Mouse (Mus musculus) embryonic facial prominence, embryonic 14.5 days (tissue): ENCODE measurements around the gene Slc17a5. TPM values are rescaled to one million over a fixed set of nuclear protein-coding genes. Genes with fewer than 3 reads are reported as not detected.
A peak's percentile ranks its signal among the peaks of the same experiment; 100 is the strongest.

Source experiments
- ATAC-seq: fragments of 200-750 bp; cut with Nextera tagmentation; 2 replicates; pipeline ENCODE4 v1.8.0; 2017; ENCODE audit warnings: low read depth, moderate number of reproducible peaks, moderate TSS enrichment
- DNase-seq: peaks from one replicate; pipeline ENCODE4 v3.0.0-alpha.2; 2015; ENCODE audit warnings: low spot score
- H3K27ac ChIP-seq: fragments of 300-500 bp; sonication (generic); replicated peaks from 2 replicates; pipeline ENCODE4 v1.5.1; 2014; ENCODE audit warnings: low read depth, mild to moderate bottlenecking, low read length, moderate library complexity
- H3K27me3 ChIP-seq: fragments of 300-500 bp; sonication (generic); replicated peaks from 2 replicates; pipeline ENCODE4 v1.6.1; 2014; ENCODE audit warnings: low read length; ENCODE audit not compliant: control insufficient read depth, insufficient read depth
- H3K36me3 ChIP-seq: fragments of 300-500 bp; sonication (generic); 2 replicates; pipeline ENCODE4 v1.6.1; 2014; ENCODE audit warnings: low read length, mixed read lengths; ENCODE audit not compliant: control insufficient read depth, insufficient read depth
- H3K4me1 ChIP-seq: fragments of 300-500 bp; sonication (generic); 2 replicates; pipeline ENCODE4 v1.6.1; 2014; ENCODE audit warnings: antibody characterized with exemption, low read length; ENCODE audit not compliant: control insufficient read depth, insufficient read depth
- H3K4me2 ChIP-seq: fragments of 300-500 bp; sonication (generic); 2 replicates; pipeline ENCODE4 v1.6.1; 2014; ENCODE audit warnings: low read depth, mild to moderate bottlenecking, low read length, moderate library complexity, mixed read lengths
- H3K4me3 ChIP-seq: fragments of 300-500 bp; sonication (generic); 2 replicates; pipeline ENCODE4 v1.5.1; 2014; ENCODE audit warnings: low read depth, mild to moderate bottlenecking, low read length
- H3K9ac ChIP-seq: fragments of 300-500 bp; sonication (generic); 2 replicates; pipeline ENCODE4 v1.6.1; 2014; ENCODE audit warnings: low read depth, mild to moderate bottlenecking, low read length, moderate library complexity, mixed read lengths
- H3K9me3 ChIP-seq: fragments of 300-500 bp; sonication (generic); 2 replicates; pipeline ENCODE4 v1.6.1; 2016; ENCODE audit warnings: low read length; ENCODE audit not compliant: control insufficient read depth
- WGBS: fragments of 180-500 bp; shearing (Covaris S2); extraction: QIAGEN DNeasy Blood & Tissue Kit; methylation state at CpG from one replicate; pipeline ENCODE4 v1.1.7; 2014; 5-methylcytosine and 5-hydroxymethylcytosine counted together
- polyA plus RNA-seq: library from polyadenylated mRNA; unstranded; fragments of >200 nt; fragmentation: Nextera tagmentation; extraction: Ambion mirVana; gene quantifications from 2 replicates; pipeline ENCODE4 v1.2.1, GENCODE M21; 2014

The Slc17a5 gene
- polyA plus RNA-seq, 1 experiment from 2014 or later = 13.1 TPM

GRCm38 (mm10) chr9:78579644-78580396 lies 8.0 kb downstream of the Slc17a5 start:
- peaks cover 26% of the 10 kb centered on the region for H3K36me3 ChIP-seq
- H3K4me3 ChIP-seq = no peak overlapping the region
- no peaks in the 10 kb centered on the region for H3K27me3 ChIP-seq
- 54% methylated on average over 10 of the region's 10 CpGs for WGBS
- DNase-seq (peak; percentile 61), ATAC-seq (peak; percentile 85)
- H3K4me1 ChIP-seq = no peaks in the 10 kb centered on the region
- no peak overlapping the region; the same call in 1 of the 2 replicates for H3K27ac ChIP-seq
- no peaks in the 10 kb centered on the region; the same call in 1 of the 2 replicates for H3K9me3 ChIP-seq
- H3K9ac ChIP-seq = no peak overlapping the region
- H3K4me2 ChIP-seq = no peak overlapping the region

- no peak for DNase-seq
- H3K9me3 ChIP-seq = no peaks in the 10 kb centered on the region; the same call in 1 of the 2 replicates
- WGBS = 93% methylated on average over 7 of the region's 7 CpGs
Observed at GRCm38 (mm10) chr9:78578824-78579223, 9.0 kb downstream of the Slc17a5 start.

GRCm38 (mm10) chr9:78576466-78576865 lies 11.4 kb downstream of the Slc17a5 start:
- Histone ChIP-seq H3K4me2 (no peak overlapping the region), H3K36me3 (peaks cover 51% of the 10 kb centered on the region), H3K4me3 (no peak overlapping the region), H3K9me3 (no peaks in the 10 kb centered on the region; the same call in 1 of the 2 replicates), H3K9ac (no peak overlapping the region), H3K27me3 (no peaks in the 10 kb centered on the region), H3K4me1 (no peaks in the 10 kb centered on the region), H3K27ac (no peak overlapping the region)
- DNase-seq (no peak), ATAC-seq (no peak)
- 91% methylated on average over 5 of the region's 5 CpGs for WGBS

More at GRCm38 (mm10) chr9:78578824-78579223, 9.0 kb downstream of the Slc17a5 start:
- Histone ChIP-seq H3K9ac (no peak overlapping the region), H3K27me3 (no peaks in the 10 kb centered on the region), H3K36me3 (peaks cover 30% of the 10 kb centered on the region), H3K4me1 (no peaks in the 10 kb centered on the region), H3K4me3 (no peak overlapping the region), H3K4me2 (no peak overlapping the region), H3K27ac (no peak overlapping the region)
- no peak for ATAC-seq

- ATAC-seq (no peak), DNase-seq (no peak)
- Histone ChIP-seq H3K9me3 (no peaks in the 10 kb centered on the region), H3K9ac (no peak overlapping the region), H3K27me3 (no peaks in the 10 kb centered on the region), H3K4me1 (no peaks in the 10 kb centered on the region), H3K27ac (no peak overlapping the region), H3K4me3 (no peak overlapping the region), H3K4me2 (no peak overlapping the region), H3K36me3 (peaks cover 41% of the 10 kb centered on the region)
- WGBS = 94% methylated on average over 9 of the region's 9 CpGs
Observed at GRCm38 (mm10) chr9:78569934-78570333, 17.9 kb downstream of the Slc17a5 start.

- H3K4me2 ChIP-seq = no peak overlapping the region
Observed at GRCm38 (mm10) chr9:78559479-78559878, 28.4 kb downstream of the Slc17a5 start.

GRCm38 (mm10) chr9:78558586-78559214 lies 29.1 kb downstream of the Slc17a5 start:
- DNase-seq (no peak), ATAC-seq (no peak)
- peaks cover 17% of the 10 kb centered on the region; the same call in 1 of the 2 replicates for H3K36me3 ChIP-seq
- 85% methylated on average over 8 of the region's 8 CpGs for WGBS
- H3K27me3 ChIP-seq = no peaks in the 10 kb centered on the region
- H3K27ac ChIP-seq = no peak overlapping the region
- no peak overlapping the region for H3K4me3 ChIP-seq
- H3K9ac ChIP-seq = no peak overlapping the region
- no peaks in the 10 kb centered on the region for H3K4me1 ChIP-seq
- H3K4me2 ChIP-seq = no peak overlapping the region
- no peaks in the 10 kb centered on the region for H3K9me3 ChIP-seq

More at GRCm38 (mm10) chr9:78559479-78559878, 28.4 kb downstream of the Slc17a5 start:
- WGBS = 72% methylated on average over 4 of the region's 4 CpGs
- Histone ChIP-seq H3K27ac (no peak overlapping the region), H3K4me1 (no peaks in the 10 kb centered on the region), H3K9me3 (no peaks in the 10 kb centered on the region), H3K9ac (no peak overlapping the region), H3K27me3 (no peaks in the 10 kb centered on the region), H3K4me3 (no peak overlapping the region), H3K36me3 (peaks cover 14% of the 10 kb centered on the region; the same call in 1 of the 2 replicates)
- no peak for ATAC-seq
- DNase-seq = no peak

- Histone ChIP-seq H3K4me2 (no peak overlapping the region), H3K27me3 (no peaks in the 10 kb centered on the region), H3K36me3 (peaks cover 26% of the 10 kb centered on the region), H3K9me3 (no peaks in the 10 kb centered on the region), H3K9ac (no peak overlapping the region), H3K4me1 (no peaks in the 10 kb centered on the region), H3K4me3 (no peak overlapping the region), H3K27ac (no peak overlapping the region)
- DNase-seq (no peak), ATAC-seq (no peak)
- WGBS = 84% methylated on average over 1 of the region's 1 CpGs
Observed at GRCm38 (mm10) chr9:78557041-78557440, 30.8 kb downstream of the Slc17a5 start.

GRCm38 (mm10) chr9:78552984-78553383 lies 34.9 kb downstream of the Slc17a5 start:
- Histone ChIP-seq H3K4me2 (peak overlapping the region; percentile 19; the same call in 1 of the 2 replicates), H3K27me3 (no peaks in the 10 kb centered on the region), H3K9me3 (no peaks in the 10 kb centered on the region), H3K27ac (no peak overlapping the region), H3K4me3 (no peak overlapping the region), H3K4me1 (no peaks in the 10 kb centered on the region), H3K36me3 (peaks cover 33% of the 10 kb centered on the region), H3K9ac (no peak overlapping the region)
- 0 out of 2 replicates have a peak, but pooled peaks have one; percentile 12 for ATAC-seq
- DNase-seq = peak; percentile 75
- WGBS = 39% methylated on average over 12 of the region's 12 CpGs
